Mouse (Mus musculus) hindbrain, embryonic 13.5 days (tissue): ENCODE measurements around the gene Pde3b. TPM values are rescaled to one million over a fixed set of nuclear protein-coding genes. Genes with fewer than 3 reads are reported as not detected.
A peak's percentile ranks its signal among the peaks of the same experiment; 100 is the strongest.
"Not testable (repeated sequence)": the region's sequence is repeated elsewhere in the genome, so short reads cannot be mapped to it uniquely, and the experiment has no call there.

Experiments
- ATAC-seq: fragments of 200-750 bp; cut with Nextera tagmentation; 2 replicates; pipeline ENCODE4 v1.8.0; 2017; ENCODE audit warnings: moderate TSS enrichment; ENCODE audit not compliant: low FRiP score
- H3K27ac ChIP-seq: fragments of 300-500 bp; sonication (generic); 2 replicates; pipeline ENCODE4 v1.5.1; 2015; ENCODE audit warnings: inconsistent platforms, mild to moderate bottlenecking, moderate library complexity
- H3K27me3 ChIP-seq: fragments of 300-500 bp; sonication (generic); 2 replicates; pipeline ENCODE4 v1.6.1; 2015; ENCODE audit warnings: mild to moderate bottlenecking, inconsistent platforms
- H3K36me3 ChIP-seq: fragments of 300-500 bp; sonication (generic); 2 replicates; pipeline ENCODE4 v1.6.1; 2015; ENCODE audit warnings: mild to moderate bottlenecking, inconsistent platforms
- H3K4me1 ChIP-seq: fragments of 300-500 bp; sonication (generic); replicated peaks from 2 replicates; pipeline ENCODE4 v1.6.1; 2015; ENCODE audit warnings: inconsistent platforms
- H3K4me2 ChIP-seq: fragments of 300-500 bp; sonication (generic); 2 replicates; pipeline ENCODE4 v1.6.1; 2015; ENCODE audit warnings: inconsistent platforms, mild to moderate bottlenecking, moderate library complexity
- H3K4me3 ChIP-seq: fragments of 300-500 bp; sonication (generic); 2 replicates; pipeline ENCODE4 v1.5.1; 2015; ENCODE audit warnings: mild to moderate bottlenecking, inconsistent platforms
- H3K9ac ChIP-seq: fragments of 300-500 bp; sonication (generic); 2 replicates; pipeline ENCODE4 v1.6.1; 2015; ENCODE audit warnings: mild to moderate bottlenecking, inconsistent platforms
- H3K9me3 ChIP-seq: fragments of 300-500 bp; sonication (generic); 2 replicates; pipeline ENCODE4 v1.6.1; 2016; ENCODE audit warnings: inconsistent platforms
- WGBS: fragments of 180-500 bp; shearing (Covaris S2); methylation state at CpG from one replicate; pipeline ENCODE4 v1.1.7; 2015; 5-methylcytosine and 5-hydroxymethylcytosine counted together
- polyA plus RNA-seq: library from polyadenylated mRNA; unstranded; fragments of >200 nt; fragmentation: Nextera tagmentation; extraction: Ambion mirVana; gene quantifications from 2 replicates; pipeline ENCODE4 v1.2.1, GENCODE M21; 2015

Gene Pde3b
- polyA plus RNA-seq, 1 experiment from 2014 or later = 4.1 TPM

GRCm38 (mm10) chr7:114481429-114481931, 66.4 kb downstream of the Pde3b start:
- Histone ChIP-seq H3K9ac (no peak overlapping the region), H3K4me1 (no peaks in the 10 kb centered on the region), H3K4me3 (no peak overlapping the region), H3K27ac (no peak overlapping the region), H3K36me3 (no peaks in the 10 kb centered on the region), H3K4me2 (no peak overlapping the region), H3K27me3 (no peaks in the 10 kb centered on the region), H3K9me3 (no peaks in the 10 kb centered on the region)
- no peak for ATAC-seq
- 90% methylated on average over 2 of the region's 2 CpGs for WGBS

- Histone ChIP-seq H3K36me3 (no peaks in the 10 kb centered on the region), H3K9me3 (no peaks in the 10 kb centered on the region), H3K4me2 (no peak overlapping the region), H3K27me3 (no peaks in the 10 kb centered on the region), H3K4me1 (no peaks in the 10 kb centered on the region), H3K4me3 (no peak overlapping the region), H3K9ac (no peak overlapping the region), H3K27ac (no peak overlapping the region)
- no peak for ATAC-seq
Observed at GRCm38 (mm10) chr7:114492540-114492939, 77.5 kb downstream of the Pde3b start.

- no peak overlapping the region for H3K27ac ChIP-seq
- no peaks in the 10 kb centered on the region for H3K9me3 ChIP-seq
- no peak overlapping the region for H3K4me2 ChIP-seq
- no peak overlapping the region for H3K4me3 ChIP-seq
- no peak overlapping the region for H3K9ac ChIP-seq
- 94% methylated on average over 5 of the region's 5 CpGs for WGBS
- ATAC-seq = no peak
- no peaks in the 10 kb centered on the region for H3K27me3 ChIP-seq
- no peaks in the 10 kb centered on the region for H3K36me3 ChIP-seq
- no peaks in the 10 kb centered on the region for H3K4me1 ChIP-seq
Observed at GRCm38 (mm10) chr7:114494033-114494432, 79.0 kb downstream of the Pde3b start.

- ATAC-seq = no peak
- WGBS = 78% methylated on average over 1 of the region's 1 CpGs
Observed at GRCm38 (mm10) chr7:114499293-114499692, 84.2 kb downstream of the Pde3b start.

GRCm38 (mm10) chr7:114508879-114509278, 93.8 kb downstream of the Pde3b start:
- no peaks in the 10 kb centered on the region for H3K9me3 ChIP-seq
- H3K4me2 ChIP-seq = no peak overlapping the region
- no peak overlapping the region for H3K4me3 ChIP-seq
- H3K27me3 ChIP-seq = no peaks in the 10 kb centered on the region
- no peak overlapping the region for H3K27ac ChIP-seq
- WGBS = 92% methylated on average over 2 of the region's 2 CpGs
- no peak for ATAC-seq
- peaks cover 7% of the 10 kb centered on the region for H3K36me3 ChIP-seq
- no peaks in the 10 kb centered on the region for H3K4me1 ChIP-seq
- no peak overlapping the region for H3K9ac ChIP-seq

More at GRCm38 (mm10) chr7:114499293-114499692, 84.2 kb downstream of the Pde3b start:
- H3K4me3 ChIP-seq = no peak overlapping the region
- H3K36me3 ChIP-seq = no peaks in the 10 kb centered on the region
- no peaks in the 10 kb centered on the region for H3K27me3 ChIP-seq
- no peaks in the 10 kb centered on the region for H3K9me3 ChIP-seq
- no peaks in the 10 kb centered on the region for H3K4me1 ChIP-seq
- H3K4me2 ChIP-seq = no peak overlapping the region
- no peak overlapping the region for H3K27ac ChIP-seq
- H3K9ac ChIP-seq = no peak overlapping the region

GRCm38 (mm10) chr7:114520122-114520521, 105.0 kb downstream of the Pde3b start:
- no peak overlapping the region for H3K4me2 ChIP-seq
- peaks cover 1% of the 10 kb centered on the region; the same call in 1 of the 2 replicates for H3K36me3 ChIP-seq
- H3K27ac ChIP-seq = no peak overlapping the region
- H3K9me3 ChIP-seq = no peaks in the 10 kb centered on the region
- H3K27me3 ChIP-seq = no peaks in the 10 kb centered on the region
- H3K4me1 ChIP-seq = no peaks in the 10 kb centered on the region
- H3K9ac ChIP-seq = no peak overlapping the region
- ATAC-seq = no peak
- WGBS = 100% methylated on average over 1 of the region's 1 CpGs
- no peak overlapping the region for H3K4me3 ChIP-seq

GRCm38 (mm10) chr7:114526245-114526644, 111.2 kb downstream of the Pde3b start:
- no peak for ATAC-seq
- Histone ChIP-seq H3K4me3 (no peak overlapping the region), H3K36me3 (no peaks in the 10 kb centered on the region), H3K27me3 (no peaks in the 10 kb centered on the region), H3K9me3 (no peaks in the 10 kb centered on the region), H3K27ac (no peak overlapping the region), H3K4me2 (no peak overlapping the region), H3K9ac (no peak overlapping the region), H3K4me1 (no peaks in the 10 kb centered on the region)
- WGBS = 91% methylated on average over 1 of the region's 1 CpGs

- ATAC-seq = no peak
- Histone ChIP-seq H3K27me3 (no peaks in the 10 kb centered on the region), H3K9ac (no peak overlapping the region), H3K9me3 (no peaks in the 10 kb centered on the region), H3K36me3 (peaks cover 13% of the 10 kb centered on the region), H3K27ac (no peak overlapping the region), H3K4me1 (no peaks in the 10 kb centered on the region), H3K4me3 (no peak overlapping the region), H3K4me2 (no peak overlapping the region)
- WGBS = 97% methylated on average over 1 of the region's 1 CpGs
Observed at GRCm38 (mm10) chr7:114536179-114536578, 121.1 kb downstream of the Pde3b start.

- Histone ChIP-seq H3K36me3 (no peaks in the 10 kb centered on the region), H3K4me3 (peak within 1 kb of the TSS; percentile 65), H3K4me1 (no peaks in the 10 kb centered on the region), H3K27ac (peak within 1 kb of the TSS; percentile 83), H3K9ac (peak within 1 kb of the TSS; percentile 77), H3K9me3 (no peaks in the 10 kb centered on the region), H3K27me3 (peaks cover 8% of the 10 kb centered on the region; the same call in 1 of the 2 replicates), H3K4me2 (peak within 1 kb of the TSS; percentile 75)
- ATAC-seq = peak; percentile 100
- 3% methylated on average over 56 of the region's 56 CpGs for WGBS
Observed at GRCm38 (mm10) chr7:114562531-114563241, 147.6 kb downstream of the Pde3b start, which contains the start of gene Cyp2r1. Gene Cyp2r1 (minus strand): TSS chr7:114562972.

GRCm38 (mm10) chr7:114573866-114574265, 158.8 kb downstream of the Pde3b start:
- H3K27me3 ChIP-seq = not testable (repeated sequence)

GRCm38 (mm10) chr7:114576931-114577330, 161.8 kb downstream of the Pde3b start:
- no peak for ATAC-seq
- no peaks in the 10 kb centered on the region for H3K4me1 ChIP-seq
- no peak overlapping the region for H3K4me3 ChIP-seq
- H3K36me3 ChIP-seq = no peaks in the 10 kb centered on the region
- H3K9ac ChIP-seq = no peak overlapping the region
- H3K27me3 ChIP-seq = no peaks in the 10 kb centered on the region
- no peak overlapping the region for H3K27ac ChIP-seq
- no peak overlapping the region for H3K4me2 ChIP-seq
- WGBS = 83% methylated on average over 3 of the region's 3 CpGs
- H3K9me3 ChIP-seq = no peaks in the 10 kb centered on the region

More at GRCm38 (mm10) chr7:114573866-114574265, 158.8 kb downstream of the Pde3b start:
- H3K27ac ChIP-seq, H3K4me2 ChIP-seq, H3K9ac ChIP-seq, H3K4me1 ChIP-seq, ATAC-seq, H3K36me3 ChIP-seq, H3K9me3 ChIP-seq, H3K4me3 ChIP-seq: not testable (repeated sequence)
- 92% methylated on average over 4 of the region's 4 CpGs for WGBS

GRCm38 (mm10) chr7:114577665-114578064, 162.6 kb downstream of the Pde3b start:
- H3K27me3 ChIP-seq = no peaks in the 10 kb centered on the region
- H3K4me1 ChIP-seq = no peaks in the 10 kb centered on the region
- ATAC-seq = no peak
- no peaks in the 10 kb centered on the region for H3K36me3 ChIP-seq
- no peak overlapping the region for H3K4me3 ChIP-seq
- WGBS = 90% methylated on average over 1 of the region's 1 CpGs
- no peaks in the 10 kb centered on the region for H3K9me3 ChIP-seq
- no peak overlapping the region for H3K27ac ChIP-seq
- no peak overlapping the region for H3K9ac ChIP-seq
- H3K4me2 ChIP-seq = no peak overlapping the region

GRCm38 (mm10) chr7:114580426-114580825, 165.3 kb downstream of the Pde3b start:
- no peak overlapping the region for H3K9ac ChIP-seq
- H3K27ac ChIP-seq = no peak overlapping the region
- no peaks in the 10 kb centered on the region for H3K27me3 ChIP-seq
- no peak overlapping the region for H3K4me3 ChIP-seq
- no peak overlapping the region for H3K4me2 ChIP-seq
- ATAC-seq = no peak
- 5% methylated on average over 4 of the region's 4 CpGs for WGBS
- H3K9me3 ChIP-seq = no peaks in the 10 kb centered on the region
- H3K36me3 ChIP-seq = no peaks in the 10 kb centered on the region
- no peaks in the 10 kb centered on the region for H3K4me1 ChIP-seq
